Mouse (Mus musculus) adrenal gland, postnatal 4 days (tissue): ENCODE measurements at regions not wholly inside any gene's neighbourhood (a gene's known extent, or its start where the extent isn't known, plus 50 kb on each side); places are given as distances from the start of the nearest gene placed in this dataset.

Experiments used
- DNase-seq, 2 experiments: peaks; one replicate each; pipeline ENCODE4 v3.0.0; 2021 to 2022; ENCODE audit warnings: low spot score in 2 of 2, mixed read lengths in 2 of 2

DNA sequence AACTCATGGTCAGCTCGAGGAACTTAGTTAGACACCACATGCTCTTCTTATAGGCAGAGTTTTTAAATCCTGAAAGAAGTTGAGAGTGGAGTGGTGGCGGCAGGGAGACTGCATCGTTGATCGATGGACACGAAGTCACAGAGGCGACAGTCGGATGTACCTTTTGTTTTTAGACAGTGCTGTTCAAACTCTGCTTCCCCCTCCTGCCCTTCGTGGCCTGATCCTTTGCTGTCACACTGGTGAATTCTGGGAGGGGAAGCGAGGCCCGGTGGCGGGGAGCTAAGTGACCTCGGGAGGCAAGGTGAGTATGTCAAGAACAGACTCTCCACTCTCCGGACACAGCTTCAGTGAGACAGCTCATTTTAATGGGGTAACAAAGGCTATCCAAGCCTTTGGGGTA lies 155.5 kb downstream of the Cog6 start:
- no peak for DNase-seq

DNA sequence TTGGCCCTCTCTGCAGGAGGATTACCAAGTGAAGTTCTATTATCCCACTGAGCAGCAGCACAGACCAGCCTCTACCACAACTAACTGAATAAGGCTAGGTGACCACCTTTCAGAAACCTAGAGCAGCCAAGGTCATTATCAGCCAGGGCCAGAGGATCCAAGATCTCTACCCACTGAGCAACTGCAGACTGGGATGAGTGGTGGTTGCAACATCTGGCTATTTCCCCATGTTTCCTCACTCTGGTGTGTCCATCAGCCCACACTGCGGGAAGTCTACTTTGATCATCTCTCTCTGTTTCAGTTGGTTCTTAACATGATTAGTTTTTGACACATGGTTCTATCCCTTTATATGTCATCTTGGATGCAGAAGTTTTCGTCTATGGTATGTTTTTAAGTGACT lies 157.2 kb downstream of the Cog6 start:
- DNase-seq: no peak

DNA sequence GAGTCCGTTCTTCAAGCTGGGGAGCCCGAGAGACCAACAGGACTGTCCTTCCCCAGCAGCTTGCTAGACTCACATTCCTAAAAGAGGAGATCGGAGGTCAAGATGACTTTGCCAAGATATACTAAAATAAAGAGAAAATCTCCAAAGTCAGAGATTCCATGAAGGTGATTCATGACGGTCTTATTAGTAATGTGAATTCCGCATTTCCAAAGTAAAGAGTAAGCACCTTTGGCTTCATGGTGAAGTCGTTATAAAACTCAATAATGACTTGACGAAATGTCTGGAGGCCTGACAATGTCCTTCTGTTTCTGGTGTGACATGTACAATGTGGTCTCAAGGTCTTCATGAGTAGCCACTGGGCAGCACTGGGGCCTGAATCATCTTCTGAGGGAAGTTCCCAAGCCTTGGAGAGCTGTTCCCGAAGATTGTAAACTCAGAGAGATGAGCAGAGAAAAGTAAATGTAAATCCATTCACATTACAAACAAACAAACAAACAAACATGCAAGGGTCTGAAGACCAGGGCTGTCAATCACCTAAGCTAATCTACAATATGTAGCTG lies 157.7 kb downstream of the Cog6 start:
- DNase-seq: no peak

DNA sequence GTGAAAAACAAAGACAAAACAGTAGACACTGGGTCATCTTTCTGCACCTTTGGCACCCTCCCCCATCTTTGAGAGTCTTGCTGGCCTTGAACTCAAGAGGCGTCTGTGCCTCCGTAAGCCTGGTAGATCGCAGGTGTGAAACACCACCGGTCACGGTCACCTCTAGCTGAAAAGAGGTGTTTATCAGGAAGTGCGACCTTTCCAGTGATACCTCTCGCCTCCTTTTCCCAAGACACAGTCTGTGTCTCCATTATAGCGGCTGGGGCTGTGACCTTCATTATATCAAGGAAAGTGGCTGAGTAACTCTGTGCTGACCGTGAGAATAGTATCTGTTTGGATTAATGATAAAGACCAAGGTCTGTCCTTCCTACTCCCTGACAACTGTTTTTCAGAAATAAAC lies 158.8 kb downstream of the Cog6 start:
- DNase-seq: peak in 1 of 2 experiments; percentile 5

DNA sequence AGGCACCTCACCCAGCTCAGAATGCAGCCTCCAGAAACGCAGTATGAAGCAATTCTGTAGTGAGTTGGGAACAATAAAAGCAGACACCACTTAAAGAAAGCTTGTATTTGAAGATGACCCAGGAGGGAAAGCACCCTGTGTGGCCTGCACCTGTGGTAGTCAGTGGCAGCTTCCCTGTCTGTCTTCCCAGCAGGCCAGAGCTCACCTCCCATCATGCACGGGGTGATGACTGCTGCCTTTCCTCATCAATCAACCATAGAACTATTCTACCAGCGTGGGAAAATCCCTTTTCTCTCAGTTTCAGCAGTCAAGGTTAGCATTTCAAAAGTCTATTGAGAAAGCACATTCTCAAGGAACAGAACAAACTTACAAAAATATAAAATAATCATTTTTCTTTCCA lies 160.0 kb downstream of the Cog6 start:
- no peak for DNase-seq

DNA sequence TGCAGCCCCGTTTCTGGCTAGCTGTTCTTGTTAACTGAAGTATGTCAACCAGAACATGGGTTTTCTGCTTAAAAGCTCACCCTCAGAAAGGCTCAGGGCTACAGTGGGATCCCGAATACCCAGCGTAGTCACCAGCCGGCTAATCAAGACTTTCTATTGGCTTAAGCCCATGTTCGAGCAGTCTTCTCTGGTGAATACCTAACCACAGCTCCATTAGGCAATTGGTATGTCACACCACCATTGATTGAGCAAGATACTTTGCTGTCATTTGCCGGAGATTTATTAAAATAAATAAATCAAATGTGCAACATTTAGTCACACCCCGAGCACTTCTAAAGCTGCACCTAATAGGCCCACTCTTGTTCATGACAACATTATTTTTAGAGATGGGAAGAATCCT lies 162.5 kb downstream of the Cog6 start:
- no peak for DNase-seq

DNA sequence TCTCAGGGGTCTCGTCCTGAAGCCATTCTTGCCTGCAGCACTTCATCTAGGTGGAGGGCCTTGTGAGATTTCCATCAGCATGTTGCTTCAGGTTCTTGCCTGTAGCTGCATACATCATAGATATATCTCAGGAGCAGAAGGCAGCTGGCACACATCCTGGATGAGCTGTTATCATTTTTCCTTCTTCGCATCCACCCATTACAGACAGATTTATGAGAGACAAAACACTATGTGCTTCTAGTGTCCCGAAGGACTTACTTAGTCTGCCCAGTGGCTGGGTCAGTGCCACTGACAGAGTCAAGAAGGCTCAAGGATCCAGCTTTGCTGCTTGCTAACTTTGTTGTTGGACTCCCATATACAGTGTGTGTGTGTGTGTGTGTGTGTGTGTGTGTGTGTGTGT lies 163.9 kb downstream of the Cog6 start:
- no peak for DNase-seq

DNA sequence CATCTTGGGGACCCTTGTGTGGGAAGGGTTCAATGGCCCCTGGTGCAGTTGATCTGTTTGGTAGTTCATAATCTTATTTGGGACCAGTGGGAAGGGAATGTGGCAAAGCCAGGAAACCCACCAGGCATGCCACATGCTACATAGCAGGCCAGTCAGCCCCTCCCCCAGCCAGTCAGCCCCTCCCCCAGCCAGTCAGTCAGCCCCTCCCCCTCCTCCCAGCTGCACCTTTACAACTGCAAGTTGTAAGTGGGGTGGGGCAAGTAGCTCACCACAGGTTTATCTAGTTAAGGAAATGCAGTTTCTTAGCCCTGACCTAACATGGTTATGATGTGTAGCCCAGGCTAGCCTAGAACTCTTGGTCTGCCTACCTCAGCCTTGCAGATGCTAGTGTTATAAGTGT lies 171.9 kb downstream of the Cog6 start:
- DNase-seq: no peak

DNA sequence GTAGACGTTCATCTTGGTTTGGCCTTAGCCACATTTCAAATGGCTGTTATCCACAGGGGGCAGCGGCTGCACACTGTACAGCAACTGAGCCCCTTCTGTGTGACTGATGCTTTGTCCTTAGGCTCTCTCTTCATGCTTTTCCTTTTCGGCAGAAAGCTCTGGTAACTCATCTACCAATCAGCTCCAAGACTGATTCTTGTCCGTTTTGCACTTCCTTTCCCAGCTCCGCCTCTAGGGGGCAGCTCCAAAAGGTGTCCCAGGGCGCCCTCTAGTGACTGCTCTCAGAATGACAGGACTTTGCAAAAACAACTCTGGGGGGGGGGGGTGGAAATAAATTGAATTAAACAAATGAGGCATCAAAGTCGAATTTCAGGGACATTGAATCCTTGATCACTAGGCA lies 173.0 kb downstream of the Cog6 start:
- peak; percentile 69 to 89 for DNase-seq

DNA sequence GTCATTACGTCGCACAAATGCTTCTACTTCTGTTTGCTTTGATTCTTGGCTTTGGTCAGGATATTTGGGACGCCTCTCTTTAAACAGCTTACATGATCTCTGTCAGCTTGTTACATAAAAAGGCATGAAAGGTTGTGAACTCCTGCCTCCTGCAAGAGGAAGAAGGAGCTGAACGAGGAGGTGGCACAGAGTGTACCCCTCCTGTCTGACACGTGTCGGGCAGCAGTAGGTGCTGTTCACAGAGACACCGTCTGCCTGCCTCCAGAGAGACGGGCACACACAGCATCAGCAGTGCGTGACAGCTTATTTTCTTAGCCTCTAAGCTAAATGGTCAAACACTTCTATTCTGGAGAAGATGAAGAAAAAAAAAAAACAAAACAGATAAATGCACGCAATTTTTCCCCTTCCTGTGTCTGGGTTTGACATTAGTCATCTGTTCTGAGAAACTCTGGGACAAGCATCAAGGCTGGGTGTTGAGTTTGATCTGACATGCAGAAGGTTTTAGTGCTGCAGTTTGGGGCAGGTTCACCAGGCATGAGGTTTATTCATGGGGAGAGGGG lies 174.1 kb downstream of the Cog6 start:
- no peak for DNase-seq

DNA sequence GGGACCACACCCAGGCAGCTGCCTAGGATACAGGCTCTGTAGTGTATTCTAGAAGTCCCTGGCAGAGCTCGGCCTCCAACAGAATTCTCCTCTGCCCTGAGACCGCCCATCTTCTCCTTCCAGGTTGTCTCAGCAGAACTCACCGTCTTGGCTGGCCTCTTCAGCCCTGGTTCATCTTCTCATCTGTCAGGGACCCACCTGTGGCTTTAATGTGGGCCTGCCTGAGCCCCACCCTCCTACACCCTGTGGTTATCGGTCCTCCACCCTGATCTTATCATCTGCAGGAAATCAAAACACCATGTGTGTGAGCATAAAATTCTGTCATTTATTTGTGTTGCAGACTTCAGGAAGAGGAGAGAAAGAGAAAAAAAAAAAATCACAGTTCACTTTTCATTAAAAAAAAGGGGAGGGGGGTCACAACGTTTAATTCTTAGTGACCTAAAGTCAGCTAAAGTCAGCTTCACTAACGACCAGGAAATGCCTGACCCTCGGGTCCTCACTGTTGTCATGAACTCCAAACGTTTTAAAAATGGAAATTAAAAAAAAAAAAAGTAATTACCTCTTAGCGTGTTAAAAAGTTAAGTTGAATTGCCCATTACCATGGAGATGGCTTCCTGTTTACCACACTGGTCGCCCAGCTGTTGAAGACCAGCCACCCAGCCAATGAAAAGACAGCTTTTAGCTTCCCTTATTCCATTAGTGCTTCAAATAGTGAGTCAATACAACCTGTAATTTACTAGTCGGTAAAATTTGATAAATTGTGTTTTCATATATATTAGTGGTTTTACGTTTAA lies 176.7 kb downstream of the Cog6 start:
- DNase-seq: no peak

DNA sequence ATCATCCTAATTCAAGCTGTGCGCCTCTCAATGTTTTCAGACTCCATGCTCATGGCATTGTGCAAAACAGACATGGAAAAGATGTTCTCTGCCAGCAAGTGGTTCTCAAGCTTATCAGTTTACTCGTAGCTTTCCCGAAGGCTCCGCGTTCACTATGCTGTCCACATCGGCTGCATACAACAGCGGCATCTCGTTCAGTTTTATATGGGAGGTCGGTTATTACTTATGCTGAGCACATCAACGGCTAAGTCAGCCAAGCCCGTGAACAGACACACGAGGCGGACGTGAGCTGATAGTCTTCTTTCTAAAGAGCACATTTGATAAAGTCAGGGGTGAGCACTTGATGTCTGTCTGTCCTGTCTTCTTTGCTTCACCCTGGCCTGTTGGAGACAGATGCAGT lies 179.0 kb downstream of the Cog6 start:
- DNase-seq: no peak

DNA sequence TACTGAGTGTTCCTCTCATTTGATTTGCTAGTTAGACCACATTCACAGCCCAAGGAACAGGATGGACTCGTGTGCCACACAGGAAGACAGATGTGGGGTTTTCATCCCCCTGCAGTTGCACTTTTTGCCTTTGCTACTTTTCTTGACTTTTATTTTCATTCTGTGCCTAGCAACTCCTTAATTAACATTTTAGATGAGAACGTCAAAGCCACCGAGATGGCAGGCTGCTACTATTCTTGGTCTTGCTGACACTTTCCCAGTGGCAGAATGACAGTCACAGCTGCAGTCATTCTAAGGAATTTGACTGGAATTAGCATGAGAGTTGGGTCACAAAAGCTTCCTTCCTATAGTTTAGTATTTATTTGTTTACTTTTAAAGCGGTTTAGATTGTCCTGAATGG lies 179.5 kb downstream of the Cog6 start:
- no peak for DNase-seq

DNA sequence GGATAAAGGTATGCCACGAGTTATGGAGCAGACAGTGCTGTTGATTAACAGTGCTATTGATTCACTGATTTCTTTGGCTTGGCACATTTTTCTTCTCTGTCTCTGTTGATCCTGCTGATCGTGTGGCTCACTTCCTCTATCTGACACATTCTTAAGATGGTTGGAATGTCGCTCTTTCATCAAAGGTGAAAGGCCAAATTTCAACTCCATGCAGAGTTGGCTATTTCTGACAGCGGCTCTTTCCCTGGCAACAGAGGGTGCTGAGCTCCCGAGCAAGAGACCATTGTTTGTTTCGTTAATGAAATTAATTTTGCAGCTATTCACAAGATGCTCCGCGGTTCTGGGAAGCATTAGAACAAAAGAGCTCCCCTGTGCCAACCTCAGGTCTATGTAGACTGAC lies 180.3 kb downstream of the Cog6 start:
- DNase-seq: no peak

DNA sequence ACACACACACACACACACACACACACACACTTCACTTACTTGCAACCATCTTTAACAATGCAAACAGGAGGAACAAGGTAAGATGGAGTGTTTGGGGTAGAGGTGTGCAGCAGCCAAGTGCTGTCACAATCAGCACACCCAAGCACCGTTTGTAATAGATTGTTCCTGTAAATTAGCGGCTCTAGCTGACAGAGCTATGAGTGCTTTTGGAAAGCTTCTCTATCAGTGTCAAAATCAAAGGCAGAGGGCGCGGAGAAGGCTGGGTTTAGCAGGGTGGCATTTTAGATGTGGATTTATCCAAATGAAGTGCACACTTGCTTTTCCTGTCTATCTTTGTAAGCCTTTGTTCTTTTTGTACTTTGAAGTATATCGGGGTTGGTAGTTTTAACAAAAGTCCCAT lies 184.6 kb downstream of the Cog6 start:
- no peak for DNase-seq

DNA sequence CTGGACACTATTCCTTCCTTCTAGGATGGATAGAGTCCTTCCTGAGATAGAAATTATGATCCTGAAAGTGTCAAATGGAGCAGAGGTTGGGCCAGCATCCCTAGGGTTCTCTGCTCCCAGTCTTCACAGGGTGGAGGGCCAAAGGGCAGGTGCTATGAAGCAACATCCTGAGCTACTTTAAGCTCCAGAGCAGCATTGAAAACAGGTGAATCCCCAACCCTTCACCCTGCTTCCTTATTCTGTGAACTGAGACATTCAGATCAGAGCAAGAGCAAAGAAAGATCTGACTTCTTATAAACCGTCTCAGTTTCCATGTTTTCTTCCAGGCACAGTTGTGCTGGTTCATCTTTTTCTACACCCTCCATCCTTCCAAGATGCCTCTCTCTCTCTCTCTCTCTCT lies 185.1 kb downstream of the Cog6 start:
- DNase-seq: no peak

DNA sequence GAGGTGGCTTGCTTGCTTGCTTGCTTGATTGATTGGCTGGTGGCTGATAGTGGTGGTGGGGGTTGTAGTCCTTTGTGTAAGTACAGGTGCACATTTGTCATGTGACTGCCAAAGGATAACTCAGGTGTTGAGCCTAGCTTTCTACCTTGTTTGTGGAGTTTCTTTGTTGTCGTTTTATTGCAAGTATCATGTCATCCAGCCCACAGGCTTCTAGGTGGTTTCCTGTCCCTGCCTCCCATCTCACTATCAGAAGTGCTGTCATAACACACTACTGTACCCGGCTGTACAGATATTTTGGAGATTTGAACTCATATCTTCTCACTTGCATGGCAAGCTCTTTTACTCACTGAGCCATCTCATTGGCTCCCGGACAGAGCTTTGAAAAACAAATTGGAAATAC lies 186.9 kb downstream of the Cog6 start:
- DNase-seq: no peak

DNA sequence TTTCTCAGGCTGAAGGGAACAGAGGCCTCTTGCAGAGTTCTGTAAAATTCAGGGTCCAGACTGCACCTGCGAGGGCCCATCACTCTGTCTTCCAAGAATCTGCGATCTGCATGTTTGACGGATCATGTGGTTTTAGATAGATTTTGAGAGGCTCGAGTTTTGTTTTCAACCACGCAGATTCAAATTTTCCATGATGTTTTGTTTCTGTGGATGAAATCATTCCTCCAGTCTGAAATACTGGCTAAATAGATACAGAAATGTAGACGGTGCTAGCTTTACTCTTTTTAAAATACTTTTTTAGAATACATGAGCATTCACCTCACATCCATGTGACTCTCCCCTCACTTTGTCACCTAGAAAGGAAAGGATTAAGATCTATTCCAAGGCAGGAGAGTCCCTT lies 188.0 kb downstream of the Cog6 start:
- DNase-seq: no peak

DNA sequence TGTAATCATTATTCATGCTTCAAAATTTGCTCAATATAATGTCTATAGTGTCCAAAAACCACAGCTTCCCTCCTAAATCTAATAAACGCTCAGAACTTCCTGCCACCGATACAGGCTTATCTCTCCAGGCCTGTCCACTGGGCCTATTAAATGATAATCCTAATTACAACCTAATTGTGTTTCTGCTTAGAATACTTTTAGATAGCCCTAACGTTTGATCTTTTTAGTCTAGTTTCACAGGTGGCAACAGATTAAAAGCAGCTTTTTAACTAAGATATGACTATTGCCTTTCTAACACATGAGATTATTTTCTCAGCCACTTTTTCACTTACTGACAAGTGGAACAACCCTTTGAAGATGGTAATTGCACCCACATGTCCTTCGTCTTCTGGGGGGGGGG lies 188.6 kb downstream of the Cog6 start:
- no peak for DNase-seq

DNA sequence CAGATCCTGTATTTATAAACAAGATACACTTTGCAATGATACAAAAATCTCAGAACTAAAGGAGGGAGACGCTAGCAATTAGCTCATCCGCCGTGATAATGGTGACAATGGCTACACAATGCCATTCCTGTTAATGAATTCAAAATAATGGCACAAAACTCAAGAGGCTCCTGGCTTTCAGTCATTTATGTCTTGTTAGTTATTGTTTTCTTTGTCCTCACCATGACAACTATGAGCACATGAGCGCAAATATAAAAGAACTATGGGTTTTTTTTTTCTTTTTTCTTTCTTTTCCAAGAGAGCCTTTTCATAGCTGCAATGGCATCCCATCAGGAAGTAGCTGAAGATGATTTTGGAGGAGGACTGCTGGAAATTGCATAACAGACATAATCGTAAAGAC lies 194.2 kb downstream of the Cog6 start:
- no peak for DNase-seq

DNA sequence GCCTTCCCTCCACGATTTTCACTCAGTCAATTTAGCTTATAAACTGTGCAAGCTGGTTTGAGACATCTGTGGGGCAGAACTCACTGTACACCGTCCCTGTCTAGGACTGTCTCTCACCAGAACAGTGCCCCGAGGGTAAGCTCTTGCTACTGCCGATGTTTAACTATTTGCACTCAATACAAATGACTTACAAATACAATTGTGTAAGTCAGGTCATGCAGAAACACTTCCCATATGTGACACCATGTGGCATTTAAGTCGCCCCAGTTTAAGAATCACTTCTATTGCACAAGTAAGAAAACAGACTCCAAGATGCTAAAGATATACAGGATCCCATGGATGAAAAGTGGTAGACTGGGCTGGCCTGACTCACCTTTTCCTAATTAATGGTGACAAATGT lies 195.6 kb downstream of the Cog6 start:
- no peak for DNase-seq

DNA sequence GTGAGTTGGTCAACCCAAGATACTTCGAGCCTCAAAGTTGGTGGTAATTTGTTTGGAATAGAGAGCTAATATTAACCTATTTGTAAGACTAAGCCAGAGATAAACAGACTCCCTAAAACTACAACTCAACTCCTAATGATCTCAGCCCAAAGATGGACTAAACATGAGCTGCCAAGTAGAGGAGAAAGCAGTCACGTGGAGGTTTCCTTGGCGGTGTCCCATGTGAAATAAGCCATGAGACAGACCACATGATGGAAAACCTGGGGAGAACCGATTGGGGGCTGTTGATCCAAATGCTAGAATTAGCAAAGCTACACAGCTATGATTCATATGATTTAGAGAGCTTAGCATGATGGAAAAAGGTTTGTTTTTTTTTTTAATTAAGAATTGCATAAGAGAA lies 198.6 kb downstream of the Cog6 start:
- DNase-seq: no peak

DNA sequence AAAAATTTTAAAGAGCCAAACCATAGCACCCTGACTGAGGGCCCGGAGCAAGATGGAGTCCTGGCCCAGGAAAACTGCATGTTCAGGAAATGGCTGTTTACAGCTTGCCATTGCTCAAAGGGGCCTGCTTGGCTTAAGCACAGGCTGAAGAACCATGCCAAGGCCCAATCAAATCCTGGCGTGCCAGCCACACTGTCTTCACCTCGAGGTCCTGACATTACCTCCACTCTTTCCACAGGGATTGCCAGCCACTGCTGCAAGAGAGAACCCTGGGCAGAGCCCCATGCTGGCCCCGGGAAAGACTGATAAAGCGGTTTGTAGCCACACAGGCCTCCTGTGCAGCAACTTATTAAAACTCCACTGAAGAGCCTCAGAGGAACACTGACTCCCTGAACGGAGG lies 199.6 kb downstream of the Cog6 start:
- DNase-seq: no peak
